Mouse (Mus musculus) bone marrow macrophage, adult 2 months (primary cell): ENCODE results near the gene Scaf4.

Experiments
- CTCF ChIP-seq: IDR thresholded peaks from 2 replicates; pipeline ENCODE4 v1.5.1; 2012; ENCODE audit warnings: low read depth, mild to moderate bottlenecking, low read length, moderate library complexity
- POLR2A ChIP-seq: IDR thresholded peaks from 2 replicates; pipeline ENCODE4 v1.6.1; 2012; ENCODE audit warnings: mild to moderate bottlenecking, low read depth, low read length, borderline replicate concordance

DNA sequence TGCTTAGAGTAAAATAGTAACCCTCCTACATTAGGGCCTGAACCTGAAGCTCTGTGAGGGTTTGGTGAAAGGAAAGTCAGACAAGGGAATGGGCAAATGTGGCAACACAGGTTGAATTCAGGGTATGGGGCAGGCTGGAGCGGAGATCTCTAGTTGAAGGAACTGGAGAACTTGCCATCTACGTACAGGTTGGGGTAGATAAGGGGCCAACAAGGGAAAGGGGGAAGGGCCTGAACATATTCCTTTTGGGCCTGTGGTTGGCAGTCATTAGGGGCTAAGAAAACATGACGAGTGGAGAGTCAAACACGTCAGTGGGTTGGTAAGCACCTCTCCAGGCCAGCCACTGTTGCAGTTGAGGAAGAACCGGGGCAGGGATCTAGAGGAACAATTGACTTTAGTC is 104.4 kb downstream of the Scaf4 start:
- TF ChIP-seq POLR2A: no peak
- no peak for TF ChIP-seq CTCF
